Mouse (Mus musculus) thymus, postnatal 36 days (tissue): ENCODE data around the gene Wdr26.

Experiments used
- DNase-seq, 2 experiments: peaks; one replicate each; pipeline ENCODE4 v3.0.0; 2022; ENCODE audit warnings: mixed read lengths in 2 of 2

The Wdr26 gene

GRCm38 (mm10) chr1:181234326-181235035 lies 22.7 kb upstream of the Wdr26 start:
- DNase-seq = peak; percentile 60 to 70

GRCm38 (mm10) chr1:181233734-181234133 lies 21.9 kb upstream of the Wdr26 start:
- no peak for DNase-seq

GRCm38 (mm10) chr1:181232307-181233027 lies 20.7 kb upstream of the Wdr26 start:
- peak; percentile 60 to 62 for DNase-seq

GRCm38 (mm10) chr1:181231821-181232220 lies 20.0 kb upstream of the Wdr26 start:
- no peak for DNase-seq

GRCm38 (mm10) chr1:181231262-181231661 lies 19.5 kb upstream of the Wdr26 start:
- peak in 1 of 2 experiments; percentile 33 for DNase-seq

GRCm38 (mm10) chr1:181230731-181231148 lies 18.9 kb upstream of the Wdr26 start:
- DNase-seq = peak; percentile 49 to 61

GRCm38 (mm10) chr1:181229046-181229445 lies 17.2 kb upstream of the Wdr26 start:
- no peak for DNase-seq

GRCm38 (mm10) chr1:181228591-181228990 lies 16.8 kb upstream of the Wdr26 start:
- DNase-seq = no peak

- peak; percentile 47 to 65 for DNase-seq
Measured at GRCm38 (mm10) chr1:181227804-181228203, 16.0 kb upstream of the Wdr26 start.

- DNase-seq = no peak
Measured at GRCm38 (mm10) chr1:181226850-181227249, 15.0 kb upstream of the Wdr26 start.

GRCm38 (mm10) chr1:181225281-181225680 lies 13.5 kb upstream of the Wdr26 start:
- DNase-seq = no peak

- no peak for DNase-seq
Measured at GRCm38 (mm10) chr1:181222041-181222440, 10.2 kb upstream of the Wdr26 start.

- no peak for DNase-seq
Measured at GRCm38 (mm10) chr1:181216315-181216714, 4.5 kb upstream of the Wdr26 start.

GRCm38 (mm10) chr1:181214296-181215035 lies 2.7 kb upstream of the Wdr26 start:
- no peak for DNase-seq

GRCm38 (mm10) chr1:181211403-181211919 lies 340 bp downstream of the Wdr26 start:
- DNase-seq = no peak

- DNase-seq = peak; percentile 28 to 58
Measured at GRCm38 (mm10) chr1:181210601-181211402, 999 bp downstream of the Wdr26 start.

- DNase-seq = no peak
Measured at GRCm38 (mm10) chr1:181210147-181210546, 1.7 kb downstream of the Wdr26 start.

- no peak for DNase-seq
Measured at GRCm38 (mm10) chr1:181199446-181199845, 12.4 kb downstream of the Wdr26 start.

GRCm38 (mm10) chr1:181188925-181189324 lies 22.9 kb downstream of the Wdr26 start:
- DNase-seq = no peak

- DNase-seq = peak in 1 of 2 experiments; percentile 11
Measured at GRCm38 (mm10) chr1:181170210-181170609, 41.6 kb downstream of the Wdr26 start.

- no peak for DNase-seq
Measured at GRCm38 (mm10) chr1:181168377-181168776, 43.4 kb downstream of the Wdr26 start.

- DNase-seq = no peak
Measured at GRCm38 (mm10) chr1:181167816-181168215, 44.0 kb downstream of the Wdr26 start.
